Mouse (Mus musculus) kidney, adult 2 months (tissue): ENCODE data around the gene C130050O18Rik. TPM values are rescaled to one million over a fixed set of nuclear protein-coding genes. Genes with fewer than 3 reads are reported as not detected.
"Not testable (repeated sequence)": the region's sequence is repeated elsewhere in the genome, so short reads cannot be mapped to it uniquely, and the experiment has no call there.

Experiments used
- DNase-seq: peaks from one replicate; pipeline ENCODE4 v3.0.0; 2021
- H3K27ac ChIP-seq: fragments of 200-500 bp; 2 replicates; pipeline ENCODE4 v1.5.1; 2012; ENCODE audit warnings: low read depth, low read length, control low read depth, inconsistent platforms; ENCODE audit not compliant: insufficient read depth
- H3K27me3 ChIP-seq: fragments of 200-500 bp; replicated peaks from 2 replicates; pipeline ENCODE4 v1.6.1; 2012; ENCODE audit warnings: mild to moderate bottlenecking, moderate library complexity, low read length, inconsistent platforms; ENCODE audit not compliant: control insufficient read depth, insufficient read depth
- H3K36me3 ChIP-seq: fragments of 200-500 bp; 2 replicates; pipeline ENCODE4 v1.6.1; 2012; ENCODE audit warnings: mild to moderate bottlenecking, moderate library complexity, low read length, inconsistent platforms; ENCODE audit not compliant: control insufficient read depth, insufficient read depth
- H3K4me1 ChIP-seq: fragments of 200-500 bp; 2 replicates; pipeline ENCODE4 v1.6.1; 2011; ENCODE audit warnings: low read length; ENCODE audit not compliant: control insufficient read depth, insufficient read depth
- H3K4me3 ChIP-seq: fragments of 200-500 bp; 2 replicates; pipeline ENCODE4 v1.5.1; 2011; ENCODE audit warnings: mild to moderate bottlenecking, low read depth, low read length, control low read depth; ENCODE audit not compliant: insufficient read depth
- CTCF ChIP-seq: fragments of 200-500 bp; conservative IDR thresholded peaks from 2 replicates; pipeline ENCODE4 v1.5.1; 2011; ENCODE audit warnings: low read depth, mild to moderate bottlenecking, control low read depth, low read length, moderate library complexity, mixed read lengths; ENCODE audit not compliant: insufficient read depth, insufficient read length
- POLR2A ChIP-seq: fragments of 200-500 bp; IDR thresholded peaks from one replicate; pipeline ENCODE4 v1.6.1; 2011; ENCODE audit warnings: low read depth, low read length, control low read depth
- WGBS: fragments of 180-500 bp; shearing (Covaris S2); methylation state at CpG from one replicate; pipeline ENCODE4 v1.1.7; 2018; 5-methylcytosine and 5-hydroxymethylcytosine counted together
- polyA plus RNA-seq: library from polyadenylated mRNA; depleted of rRNA; stranded (reverse); fragments of >200 nt; gene quantifications from 2 replicates; pipeline ENCODE4 v1.2.3, GENCODE M21; 2012

C130050O18Rik gene
- polyA plus RNA-seq, 1 experiment: 3.0 TPM

DNA sequence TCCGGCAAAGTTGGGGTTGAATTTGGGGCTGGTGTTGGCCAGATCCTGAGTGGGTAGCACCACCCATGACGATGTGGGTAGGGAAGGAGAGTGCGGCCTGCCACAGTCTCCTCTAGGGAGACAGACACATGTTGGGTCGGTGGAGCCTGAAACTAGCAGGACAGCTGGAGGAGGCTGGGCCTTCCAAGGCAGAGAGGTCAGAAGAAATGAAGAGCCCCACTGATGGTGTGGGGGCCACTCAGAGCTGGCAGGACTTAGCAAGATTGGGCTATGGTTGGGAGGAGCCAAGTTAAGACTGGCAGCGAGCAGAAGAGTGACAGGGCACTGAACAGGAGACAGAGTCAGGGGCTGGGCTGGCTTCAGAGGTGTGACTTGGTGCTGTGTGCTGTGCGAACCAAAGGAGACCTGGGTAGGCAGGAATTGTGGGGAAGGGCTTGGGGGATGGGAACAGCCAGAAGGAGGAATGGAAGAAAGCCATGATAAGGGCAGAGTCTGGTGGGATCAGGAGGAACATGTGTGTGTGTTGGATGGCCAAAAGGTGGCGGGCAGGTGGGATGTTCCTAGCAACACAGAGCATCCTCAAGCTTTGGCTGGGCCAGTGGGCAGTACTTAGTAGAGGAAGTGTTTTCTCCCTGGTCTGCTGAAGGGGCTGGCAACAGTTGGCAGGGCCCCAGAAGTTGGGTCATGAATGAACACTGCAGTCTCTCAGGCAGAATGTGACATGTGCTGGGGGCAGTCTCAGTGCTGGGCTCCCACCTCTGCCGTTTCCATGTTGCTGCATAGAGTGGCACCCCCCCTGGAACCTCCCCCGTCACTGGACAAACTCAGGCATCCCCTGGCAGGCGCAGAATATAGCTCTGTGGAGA, 17.5 kb upstream of the C130050O18Rik start:
- H3K27me3 ChIP-seq: no peaks in the 10 kb centered on the region
- DNase-seq: no peak
- 73% methylated on average over 10 of the region's 10 CpGs for WGBS
- TF ChIP-seq POLR2A (no peak), CTCF (no peak)
- H3K4me1 ChIP-seq: peaks cover 54% of the 10 kb centered on the region
- peak overlapping the region; percentile 42 for H3K27ac ChIP-seq
- no peaks in the 10 kb centered on the region for H3K36me3 ChIP-seq
- no peak overlapping the region for H3K4me3 ChIP-seq

DNA sequence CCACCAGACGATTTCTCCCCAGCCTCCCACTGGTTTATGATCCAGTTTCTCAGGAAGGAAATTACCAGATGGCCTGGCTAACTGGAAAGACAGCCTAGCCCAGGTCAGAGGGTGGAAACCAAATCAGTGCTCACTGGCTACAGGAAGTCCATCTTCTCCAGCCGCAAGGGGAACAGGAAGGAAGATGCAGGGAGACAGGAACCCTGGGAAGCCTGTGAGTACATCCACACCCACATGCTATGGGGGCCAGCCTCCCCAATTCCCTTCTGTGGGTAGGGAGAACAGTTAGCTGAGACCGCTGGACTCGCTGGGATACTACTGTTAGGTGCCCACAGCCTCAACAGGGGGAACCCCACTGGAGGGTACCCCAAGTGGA, 16.9 kb upstream of the C130050O18Rik start:
- Histone ChIP-seq H3K4me1 (peaks cover 47% of the 10 kb centered on the region), H3K4me3 (no peak overlapping the region), H3K36me3 (no peaks in the 10 kb centered on the region), H3K27me3 (no peaks in the 10 kb centered on the region), H3K27ac (peak overlapping the region; percentile 42)
- TF ChIP-seq POLR2A (no peak), CTCF (no peak)
- 42% methylated on average over 4 of the region's 4 CpGs for WGBS
- DNase-seq: peak; percentile 78

DNA sequence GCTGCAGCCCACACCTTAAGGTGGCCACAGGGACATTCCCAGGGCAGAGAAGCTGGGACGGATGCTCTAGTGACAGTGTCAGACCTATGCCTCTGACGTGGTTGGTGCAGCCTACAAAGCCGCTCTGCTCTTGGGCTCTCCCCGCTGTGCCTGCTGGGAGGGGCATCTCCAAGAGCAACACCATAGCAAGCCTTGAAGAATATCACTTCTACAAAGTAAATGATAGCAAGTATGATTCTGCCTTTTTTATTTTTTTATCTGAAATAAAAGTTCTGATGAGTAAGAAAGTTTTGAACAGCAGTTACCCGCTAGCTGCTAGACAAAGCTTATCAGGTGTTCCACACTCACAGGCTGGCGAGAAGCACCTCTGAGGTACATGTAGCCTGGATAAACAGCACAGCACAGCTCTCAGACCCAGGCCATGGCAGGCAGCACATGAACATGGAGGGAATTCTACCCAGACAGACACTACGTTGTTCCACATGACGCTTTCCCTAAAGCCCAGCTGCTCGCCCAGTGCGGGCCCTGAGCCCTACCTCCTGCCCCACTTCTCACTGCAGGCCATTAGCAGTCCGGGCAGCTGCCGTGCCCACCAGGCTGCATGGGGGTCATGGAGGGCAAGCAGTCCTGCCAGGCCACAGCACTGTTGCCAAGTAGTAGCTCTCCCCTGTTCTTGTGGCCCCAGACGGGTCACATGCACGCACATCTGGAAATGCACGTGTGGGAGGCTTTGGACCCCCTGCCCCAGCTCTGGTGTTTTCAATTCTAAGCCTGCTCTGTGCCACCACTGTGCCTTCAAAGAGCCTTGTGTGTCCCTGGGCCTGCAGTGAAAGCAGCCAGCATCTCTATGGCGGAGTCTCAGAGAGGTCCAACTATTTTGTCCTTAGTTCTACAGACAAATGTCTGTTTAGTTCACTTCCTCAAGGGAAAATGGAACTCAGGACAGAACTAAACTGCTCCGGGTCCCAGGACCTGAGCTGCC, 16.1 kb upstream of the C130050O18Rik start:
- TF ChIP-seq POLR2A (no peak), CTCF (no peak)
- peak overlapping the region; percentile 42 for H3K27ac ChIP-seq
- H3K4me1 ChIP-seq: peaks cover 41% of the 10 kb centered on the region
- WGBS: 58% methylated on average over 17 of the region's 17 CpGs
- H3K27me3 ChIP-seq: no peaks in the 10 kb centered on the region
- no peak for DNase-seq
- no peaks in the 10 kb centered on the region for H3K36me3 ChIP-seq
- no peak overlapping the region for H3K4me3 ChIP-seq

DNA sequence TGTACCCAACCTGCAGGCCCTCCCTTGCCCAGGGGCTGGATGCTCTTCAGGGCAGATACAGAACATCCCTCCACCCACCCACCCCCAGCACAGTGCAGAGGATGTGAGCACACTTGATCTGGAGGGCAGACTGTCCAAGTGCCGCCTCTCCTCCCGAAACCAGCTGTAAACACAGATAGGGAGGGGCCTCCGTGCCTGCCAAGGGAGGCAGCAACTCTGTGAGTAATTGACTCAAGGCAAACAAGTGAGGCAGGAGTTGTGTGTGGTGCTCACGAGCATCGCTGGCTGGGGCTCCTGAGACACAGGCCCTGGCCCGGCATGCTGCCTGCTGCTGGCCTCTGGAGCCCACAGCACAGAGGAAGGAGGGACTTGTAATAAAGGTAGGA, 15.4 kb upstream of the C130050O18Rik start:
- Histone ChIP-seq H3K27me3 (no peaks in the 10 kb centered on the region), H3K36me3 (no peaks in the 10 kb centered on the region), H3K4me1 (peaks cover 39% of the 10 kb centered on the region), H3K4me3 (no peak overlapping the region), H3K27ac (peak overlapping the region; percentile 42; the same call in 1 of the 2 replicates)
- DNase-seq: peak; percentile 79
- TF ChIP-seq CTCF (no peak), POLR2A (no peak)
- 11% methylated on average over 6 of the region's 6 CpGs for WGBS

DNA sequence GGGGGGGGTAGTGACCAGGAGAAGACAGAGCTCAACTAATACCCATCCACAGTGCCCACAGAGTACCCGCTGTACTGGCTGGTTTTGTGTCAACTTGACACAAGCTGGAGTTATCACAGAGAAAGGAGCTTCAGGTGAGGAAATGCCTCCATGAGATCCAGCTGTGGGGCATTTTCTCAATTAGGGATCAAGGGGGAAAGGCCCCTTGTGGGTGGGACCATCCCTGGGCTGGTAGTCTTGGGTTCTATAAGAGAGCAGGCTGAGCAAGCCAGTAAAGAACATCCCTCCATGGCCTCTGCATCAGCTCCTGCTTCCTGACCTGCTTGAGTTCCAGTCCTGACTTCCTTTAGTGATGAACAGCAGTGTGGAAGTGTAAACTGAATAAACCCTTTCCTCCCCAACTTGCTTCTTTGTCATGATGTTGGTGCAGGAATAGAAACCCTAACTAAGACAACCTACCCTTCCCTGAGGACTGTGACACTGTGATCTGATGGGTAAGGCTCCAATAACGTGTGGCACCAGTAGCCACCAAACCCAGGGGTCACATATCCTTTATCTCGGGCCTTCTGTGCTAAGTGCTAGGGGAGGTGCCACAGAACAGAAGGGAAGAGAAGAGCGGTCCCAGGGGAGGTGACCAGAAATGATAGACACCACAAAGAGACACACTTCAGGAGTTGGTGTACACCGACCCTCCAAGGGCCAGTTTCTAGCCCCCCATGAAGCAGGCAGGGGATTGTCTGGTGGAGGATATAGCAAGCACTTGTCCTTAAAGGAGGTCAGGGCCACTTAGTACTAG, 14.6 kb upstream of the C130050O18Rik start:
- 77% methylated on average over 5 of the region's 5 CpGs for WGBS
- H3K27me3 ChIP-seq, H3K4me3 ChIP-seq, H3K36me3 ChIP-seq, DNase-seq: not testable (repeated sequence)
- Histone ChIP-seq H3K27ac (peak overlapping the region; percentile 10), H3K4me1 (peaks cover 32% of the 10 kb centered on the region)

DNA sequence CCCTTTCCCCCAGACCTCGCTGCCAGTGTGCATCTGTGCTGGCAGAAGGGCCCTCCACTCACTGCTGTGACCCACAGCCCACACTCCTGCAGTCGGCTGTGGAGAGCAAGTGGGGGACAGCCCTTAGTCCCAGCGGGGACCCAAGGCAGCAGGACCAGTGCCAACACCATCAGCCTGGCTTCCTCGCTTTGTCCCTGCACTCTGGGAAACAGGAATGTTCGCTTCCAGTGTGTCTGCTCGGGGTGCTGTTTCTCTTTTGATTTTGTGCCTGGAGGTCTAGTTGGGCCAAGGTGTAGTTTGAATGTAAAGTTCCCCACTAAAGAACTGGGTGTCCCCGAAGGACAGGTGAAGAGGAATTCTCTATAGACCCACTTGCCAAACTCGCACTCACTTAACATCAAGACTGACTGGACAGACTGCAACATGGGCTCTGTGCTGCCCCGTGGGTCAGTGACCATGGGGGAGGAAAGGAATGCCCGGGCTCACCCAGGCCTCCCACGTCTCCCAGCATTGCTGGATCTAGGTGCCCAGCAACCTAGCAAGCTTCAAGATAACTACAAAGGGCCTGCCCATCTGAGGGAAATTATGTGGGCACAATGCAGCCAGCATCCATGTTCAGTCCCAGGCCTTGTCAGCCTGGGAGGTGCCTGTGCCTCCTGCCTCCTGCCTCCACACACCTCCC, 13.6 kb upstream of the C130050O18Rik start:
- H3K36me3 ChIP-seq: no peaks in the 10 kb centered on the region
- H3K27me3 ChIP-seq: no peaks in the 10 kb centered on the region
- peak overlapping the region; percentile 18 for H3K27ac ChIP-seq
- TF ChIP-seq CTCF: no peak
- TF ChIP-seq POLR2A: no peak
- H3K4me1 ChIP-seq: peaks cover 27% of the 10 kb centered on the region
- no peak overlapping the region for H3K4me3 ChIP-seq
- DNase-seq: no peak
- 36% methylated on average over 11 of the region's 11 CpGs for WGBS
